Mouse (Mus musculus): ENCODE data around the gene Olfr533. TPM values are rescaled to one million over a fixed set of nuclear protein-coding genes. Genes with fewer than 3 reads are reported as not detected.

Gene Olfr533
- polyA plus RNA-seq, 1 experiment from 2014 or later, result not detected

Other genes with a start within 250 kb of the Olfr533 start
- gene Cd163l1, start 245.1 kb upstream of the Olfr533 start, polyA plus RNA-seq (2016; fragmentation: Nextera tagmentation; extraction: Ambion mirVana), result 0.08 TPM in 1 of 2 replicates, not detected in the other
- not detected in 2 replicates for gene 5830411N06Rik, start 216.1 kb upstream of the Olfr533 start, polyA plus RNA-seq (2016; fragmentation: Nextera tagmentation; extraction: Ambion mirVana)
- not detected in 2 replicates for gene Olfr525, start 142.5 kb upstream of the Olfr533 start, polyA plus RNA-seq (2016; fragmentation: Nextera tagmentation; extraction: Ambion mirVana)
- gene Olfr527, start 129.4 kb upstream of the Olfr533 start, polyA plus RNA-seq (2016; fragmentation: Nextera tagmentation; extraction: Ambion mirVana), result not detected in 2 replicates
- not detected in 2 replicates for gene Olfr60, start 101.7 kb upstream of the Olfr533 start, polyA plus RNA-seq (2016; fragmentation: Nextera tagmentation; extraction: Ambion mirVana)
- not detected in 2 replicates for gene Olfr530, start 87.0 kb upstream of the Olfr533 start, polyA plus RNA-seq (2016; fragmentation: Nextera tagmentation; extraction: Ambion mirVana)
- gene Olfr531, start 60.5 kb upstream of the Olfr533 start, polyA plus RNA-seq (2016; fragmentation: Nextera tagmentation; extraction: Ambion mirVana), result not detected in 2 replicates
- not detected in 2 replicates for gene Olfr532, start 41.7 kb upstream of the Olfr533 start, polyA plus RNA-seq (2016; fragmentation: Nextera tagmentation; extraction: Ambion mirVana)
- not detected in 2 replicates for gene Olfr535, start 20.8 kb downstream of the Olfr533 start, polyA plus RNA-seq (2016; fragmentation: Nextera tagmentation; extraction: Ambion mirVana)
- not detected in 2 replicates for gene Olfr536, start 44.0 kb downstream of the Olfr533 start, polyA plus RNA-seq (2016; fragmentation: Nextera tagmentation; extraction: Ambion mirVana)
- gene Olfr538, start 104.5 kb downstream of the Olfr533 start, polyA plus RNA-seq (2016; fragmentation: Nextera tagmentation; extraction: Ambion mirVana), result not detected in 2 replicates
- gene Olfr46, start 137.9 kb downstream of the Olfr533 start, polyA plus RNA-seq (2016; fragmentation: Nextera tagmentation; extraction: Ambion mirVana), result not detected in 2 replicates
- not detected in 2 replicates for gene Olfr61, start 165.6 kb downstream of the Olfr533 start, polyA plus RNA-seq (2016; fragmentation: Nextera tagmentation; extraction: Ambion mirVana)
- gene Olfr53, start 183.1 kb downstream of the Olfr533 start, polyA plus RNA-seq (2016; fragmentation: Nextera tagmentation; extraction: Ambion mirVana), result not detected in 2 replicates
- not detected in 2 replicates for gene Olfr539, start 196.6 kb downstream of the Olfr533 start, polyA plus RNA-seq (2016; fragmentation: Nextera tagmentation; extraction: Ambion mirVana)
- gene Olfr45, start 218.6 kb downstream of the Olfr533 start, polyA plus RNA-seq (2016; fragmentation: Nextera tagmentation; extraction: Ambion mirVana), result not detected in 2 replicates
- gene Olfr541, start 233.9 kb downstream of the Olfr533 start, polyA plus RNA-seq (2016; fragmentation: Nextera tagmentation; extraction: Ambion mirVana), result not detected in 2 replicates